Mouse (Mus musculus) liver, adult 2 months (tissue): ENCODE data around the gene Rpl9-ps1.

Experiments used
- CTCF ChIP-seq: fragments of 200-500 bp; IDR thresholded peaks from 2 replicates; pipeline ENCODE4 v1.5.1; 2011; ENCODE audit warnings: low read depth, low read length, control low read depth
- POLR2A ChIP-seq: fragments of 200-500 bp; IDR thresholded peaks from 2 replicates; pipeline ENCODE4 v1.6.1; 2011; ENCODE audit warnings: low read length, control low read depth; ENCODE audit not compliant: insufficient read depth; ENCODE audit errors: extremely low read depth

DNA sequence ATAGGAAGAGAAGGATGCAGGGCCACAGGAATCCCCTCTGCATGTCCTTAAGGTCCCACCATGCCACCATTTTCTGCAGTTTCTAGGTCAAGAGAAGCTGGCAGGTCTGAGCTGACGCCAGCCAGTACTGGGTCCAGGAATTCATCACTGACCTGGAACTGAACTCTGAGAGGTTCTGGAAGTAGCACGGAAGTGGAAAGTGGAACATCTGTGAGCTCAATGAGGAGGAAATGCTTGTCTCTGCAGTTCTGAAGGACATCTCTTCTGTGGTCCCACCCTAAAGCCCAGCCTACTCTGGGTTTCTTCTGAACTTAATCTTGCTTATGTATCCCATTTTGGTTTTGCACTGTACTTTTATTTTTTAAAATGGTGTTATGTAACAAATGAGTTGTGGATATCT, 14.4 kb downstream of the Rpl9-ps1 start:
- TF ChIP-seq CTCF (no peak), POLR2A (no peak)
